Mouse (Mus musculus) midbrain, postnatal 0 days (tissue): ENCODE measurements at regions not wholly inside any gene's neighbourhood (a gene's known extent, or its start where the extent isn't known, plus 50 kb on each side); places are given as distances from the start of the nearest gene placed in this dataset.

Experiments
- ATAC-seq: fragments of 200-750 bp; cut with Nextera tagmentation; 2 replicates; pipeline ENCODE4 v1.8.0; 2017; ENCODE audit warnings: moderate number of reproducible peaks, mild to moderate bottlenecking, moderate TSS enrichment, moderate library complexity; ENCODE audit not compliant: low FRiP score
- DNase-seq: peaks from one replicate; pipeline ENCODE4 v3.0.0-alpha.2; 2015; ENCODE audit warnings: low spot score
- H3K27ac ChIP-seq: fragments of 300-500 bp; sonication (generic); 2 replicates; pipeline ENCODE4 v1.5.1; 2014; ENCODE audit warnings: low read depth, mild to moderate bottlenecking, low read length, mixed read lengths
- H3K27me3 ChIP-seq: fragments of 300-500 bp; sonication (generic); 2 replicates; pipeline ENCODE4 v1.6.1; 2014; ENCODE audit warnings: low read length, control low read depth, mixed read lengths; ENCODE audit not compliant: insufficient read depth
- H3K36me3 ChIP-seq: fragments of 300-500 bp; sonication (generic); 2 replicates; pipeline ENCODE4 v1.6.1; 2014; ENCODE audit warnings: low read length, control low read depth, mixed read lengths; ENCODE audit not compliant: insufficient read depth
- H3K4me1 ChIP-seq: fragments of 300-500 bp; sonication (generic); 2 replicates; pipeline ENCODE4 v1.6.1; 2014; ENCODE audit warnings: mild to moderate bottlenecking, control low read depth, antibody characterized with exemption, low read length, mixed read lengths; ENCODE audit not compliant: insufficient read depth
- H3K4me2 ChIP-seq: fragments of 300-500 bp; sonication (generic); 2 replicates; pipeline ENCODE4 v1.6.1; 2014; ENCODE audit warnings: low read depth, mild to moderate bottlenecking, low read length, mixed read lengths; ENCODE audit not compliant: poor library complexity, severe bottlenecking
- H3K4me3 ChIP-seq: fragments of 300-500 bp; sonication (generic); 2 replicates; pipeline ENCODE4 v1.5.1; 2014; ENCODE audit warnings: low read depth, mild to moderate bottlenecking, low read length, moderate library complexity
- H3K9ac ChIP-seq: fragments of 300-500 bp; sonication (generic); replicated peaks from 2 replicates; pipeline ENCODE4 v1.6.1; 2014; ENCODE audit warnings: mild to moderate bottlenecking, low read length, moderate library complexity, mixed read lengths; ENCODE audit not compliant: poor library complexity, severe bottlenecking
- H3K9me3 ChIP-seq: fragments of 300-500 bp; sonication (generic); 2 replicates; pipeline ENCODE4 v1.6.1; 2016; ENCODE audit warnings: low read length, control low read depth
- CTCF ChIP-seq: IDR thresholded peaks from 2 replicates; pipeline ENCODE4 v1.5.1; 2016; ENCODE audit warnings: antibody characterized with exemption, mild to moderate bottlenecking
- WGBS: fragments of 180-500 bp; shearing (Covaris S2); extraction: QIAGEN DNeasy Blood & Tissue Kit; methylation state at CpG from one replicate; pipeline ENCODE4 v1.1.7; 2014; 5-methylcytosine and 5-hydroxymethylcytosine counted together

- no peaks in the 10 kb centered on the region for H3K36me3 ChIP-seq
- no peaks in the 10 kb centered on the region for H3K27me3 ChIP-seq
- no peak overlapping the region for H3K4me3 ChIP-seq
- no peaks in the 10 kb centered on the region for H3K4me1 ChIP-seq
- H3K27ac ChIP-seq: no peak overlapping the region
- ATAC-seq: no peak
- DNase-seq: peak; percentile 18
- H3K9ac ChIP-seq: no peak overlapping the region
- H3K9me3 ChIP-seq: no peaks in the 10 kb centered on the region
- 73% methylated on average over 15 of the region's 15 CpGs for WGBS
- no peak overlapping the region for H3K4me2 ChIP-seq
- TF ChIP-seq CTCF: no peak
Measured at GRCm38 (mm10) chr13:97598507-97599431, 161.7 kb downstream of the Gm10260 start.

DNA sequence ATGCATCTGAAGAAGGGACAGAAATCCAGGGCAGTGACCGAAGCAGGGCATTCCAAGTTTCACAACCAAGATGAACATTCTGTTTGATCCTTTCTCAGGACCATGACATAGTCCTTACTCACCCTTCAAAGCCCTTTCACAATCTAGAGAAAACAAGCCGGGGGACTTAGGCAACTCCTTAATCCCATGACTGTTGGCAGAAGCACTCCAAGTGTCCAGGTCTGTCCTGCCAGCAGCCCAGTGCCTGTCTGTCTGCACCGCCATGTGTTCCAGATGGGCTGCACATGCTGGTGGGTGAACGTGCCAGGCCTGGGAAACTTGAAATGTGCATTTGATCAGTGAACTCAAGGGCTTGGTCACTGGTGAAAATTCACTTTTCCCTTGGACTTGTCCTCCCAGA lies 165.6 kb downstream of the Gm10260 start:
- H3K27me3 ChIP-seq: no peaks in the 10 kb centered on the region
- H3K36me3 ChIP-seq: no peaks in the 10 kb centered on the region
- no peak overlapping the region for H3K27ac ChIP-seq
- no peak for DNase-seq
- TF ChIP-seq CTCF: no peak
- no peak overlapping the region for H3K9ac ChIP-seq
- no peak for ATAC-seq
- H3K4me2 ChIP-seq: no peak overlapping the region
- no peaks in the 10 kb centered on the region for H3K9me3 ChIP-seq
- 90% methylated on average over 4 of the region's 4 CpGs for WGBS
- H3K4me1 ChIP-seq: no peaks in the 10 kb centered on the region
- no peak overlapping the region for H3K4me3 ChIP-seq

- H3K4me2 ChIP-seq: no peak overlapping the region
- no peak overlapping the region for H3K4me3 ChIP-seq
- H3K9me3 ChIP-seq: no peaks in the 10 kb centered on the region
- WGBS: 73% methylated on average over 8 of the region's 8 CpGs
- H3K27me3 ChIP-seq: no peaks in the 10 kb centered on the region
- no peak overlapping the region for H3K9ac ChIP-seq
- TF ChIP-seq CTCF: no peak
- no peak for ATAC-seq
- no peaks in the 10 kb centered on the region for H3K4me1 ChIP-seq
- H3K36me3 ChIP-seq: no peaks in the 10 kb centered on the region
- H3K27ac ChIP-seq: no peak overlapping the region
- DNase-seq: no peak
Measured at GRCm38 (mm10) chr13:97589626-97590025, 170.8 kb downstream of the Gm10260 start.

DNA sequence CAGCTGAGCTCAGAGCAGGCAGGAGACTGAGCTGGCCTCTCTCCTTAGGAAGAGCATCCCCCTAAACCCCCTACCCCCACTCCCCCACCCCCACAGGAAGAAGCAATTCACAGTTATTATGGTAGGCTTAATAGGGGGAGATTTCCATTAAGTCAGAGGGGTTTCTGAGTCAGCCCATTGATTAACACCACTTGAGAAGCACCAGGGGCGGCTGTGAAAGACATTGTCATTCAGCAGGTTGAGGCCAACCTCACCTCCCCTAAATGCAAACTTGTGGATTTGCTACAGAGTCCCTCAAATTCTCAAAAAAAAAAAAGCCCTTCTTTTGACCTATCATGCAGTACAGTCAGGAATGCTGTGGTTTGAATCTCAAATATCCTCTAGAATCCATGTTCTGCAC lies 172.3 kb downstream of the Gm10260 start:
- no peak overlapping the region for H3K27ac ChIP-seq
- H3K4me1 ChIP-seq: no peaks in the 10 kb centered on the region
- ATAC-seq (no peak), DNase-seq (no peak)
- no peak overlapping the region for H3K9ac ChIP-seq
- no peak overlapping the region for H3K4me3 ChIP-seq
- H3K4me2 ChIP-seq: no peak overlapping the region
- H3K9me3 ChIP-seq: no peaks in the 10 kb centered on the region
- no peaks in the 10 kb centered on the region for H3K36me3 ChIP-seq
- TF ChIP-seq CTCF: no peak
- no peaks in the 10 kb centered on the region for H3K27me3 ChIP-seq
- 53% methylated on average over 1 of the region's 1 CpGs for WGBS

- 76% methylated on average over 1 of the region's 1 CpGs for WGBS
- ATAC-seq (no peak), DNase-seq (no peak)
Measured at GRCm38 (mm10) chr13:97587088-97587487, 173.3 kb downstream of the Gm10260 start.

DNA sequence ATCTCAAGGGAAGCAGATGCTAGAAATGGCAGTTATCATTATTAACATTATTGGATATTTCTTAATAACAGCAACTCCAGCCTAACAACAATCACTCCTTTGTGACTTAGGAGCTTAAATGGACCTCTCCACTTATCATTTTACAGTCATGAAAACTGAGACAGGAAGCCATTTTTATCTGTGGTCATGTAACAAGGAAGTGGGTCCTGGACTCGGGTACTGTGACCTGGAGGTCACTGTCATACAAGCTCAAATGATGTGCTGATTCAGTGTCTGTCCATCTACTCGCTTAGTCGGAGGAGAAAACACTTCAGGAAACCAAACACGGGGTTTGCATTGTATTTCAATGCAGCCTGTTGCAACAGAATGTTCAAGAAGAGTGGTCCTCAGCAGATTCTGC lies 176.4 kb downstream of the Gm10260 start:
- Histone ChIP-seq H3K36me3 (no peaks in the 10 kb centered on the region), H3K9ac (no peak overlapping the region), H3K9me3 (no peaks in the 10 kb centered on the region), H3K27ac (no peak overlapping the region), H3K4me1 (no peaks in the 10 kb centered on the region), H3K4me3 (no peak overlapping the region), H3K4me2 (no peak overlapping the region), H3K27me3 (no peaks in the 10 kb centered on the region)
- ATAC-seq (no peak), DNase-seq (no peak)
- 90% methylated on average over 4 of the region's 4 CpGs for WGBS
- TF ChIP-seq CTCF: no peak

More at GRCm38 (mm10) chr13:97587088-97587487, 173.3 kb downstream of the Gm10260 start:
- Histone ChIP-seq H3K36me3 (no peaks in the 10 kb centered on the region), H3K4me3 (no peak overlapping the region), H3K4me1 (no peaks in the 10 kb centered on the region), H3K27ac (no peak overlapping the region), H3K9me3 (no peaks in the 10 kb centered on the region), H3K27me3 (no peaks in the 10 kb centered on the region), H3K9ac (no peak overlapping the region), H3K4me2 (no peak overlapping the region)
- peak; percentile 27; the same call in 1 of the 2 replicates for TF ChIP-seq CTCF
